Mouse (Mus musculus): ENCODE results near the gene Nup93.

DNA sequence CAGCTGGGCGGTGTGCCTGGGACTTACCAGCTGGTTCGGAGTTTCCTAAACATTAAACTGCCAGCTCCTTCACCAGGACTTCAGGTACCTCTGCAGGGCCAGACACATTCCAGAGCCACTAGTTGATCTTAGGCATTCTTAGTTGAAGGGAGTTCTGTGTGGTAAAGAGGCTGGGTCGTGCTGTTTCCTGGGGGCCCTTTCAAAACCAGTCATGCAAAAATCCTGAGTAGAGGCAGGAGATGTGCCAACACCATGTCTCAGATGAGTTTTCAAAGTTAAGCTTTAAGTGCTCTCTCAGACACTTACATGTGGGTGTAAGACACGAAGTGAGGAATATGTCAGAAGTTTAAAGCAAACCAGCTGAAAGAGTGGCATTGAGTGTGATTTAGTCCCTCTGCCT, 86.4 kb downstream of the Nup93 start:
- TF ChIP-seq CTCF (IDR thresholded peaks at IDR 0.05; ENCODE audit: low read depth, low read length): no peak
- no peak for TF ChIP-seq TAL1 (conservative IDR thresholded peaks at IDR 0.05; ENCODE audit: low read depth, low read length)
- TF ChIP-seq GATA1 (IDR thresholded peaks at IDR 0.05; ENCODE audit: borderline replicate concordance, low read length): no peak
- no peak for TF ChIP-seq POLR2AphosphoS5 (IDR thresholded peaks at IDR 0.05; ENCODE audit: insufficient replicate concordance, low read depth, low read length)
- no peak for TF ChIP-seq GATA2 (IDR thresholded peaks at IDR 0.05; ENCODE audit: borderline replicate concordance, low read depth, low read length)

Measured in G1E (cell line).